Mouse (Mus musculus) kidney, embryonic 16.5 days (tissue): ENCODE results near the gene Pmpcb. TPM values are rescaled to one million over a fixed set of nuclear protein-coding genes. Genes with fewer than 3 reads are reported as not detected.

Experiments used
- ATAC-seq: fragments of 200-750 bp; cut with Nextera tagmentation; 2 replicates; pipeline ENCODE4 v1.8.0; 2017; ENCODE audit warnings: moderate TSS enrichment; ENCODE audit not compliant: low FRiP score, low TSS enrichment
- H3K27ac ChIP-seq: fragments of 300-500 bp; sonication (generic); 2 replicates; pipeline ENCODE4 v1.5.1; 2014; ENCODE audit warnings: low read length
- H3K27me3 ChIP-seq: fragments of 300-500 bp; sonication (generic); 2 replicates; pipeline ENCODE4 v1.6.1; 2014; ENCODE audit warnings: low read length, control low read depth, mixed read lengths; ENCODE audit not compliant: insufficient read depth
- H3K36me3 ChIP-seq: fragments of 300-500 bp; sonication (generic); 2 replicates; pipeline ENCODE4 v1.6.1; 2014; ENCODE audit warnings: low read length, control low read depth, mixed read lengths; ENCODE audit not compliant: insufficient read depth
- H3K4me1 ChIP-seq: fragments of 300-500 bp; sonication (generic); 2 replicates; pipeline ENCODE4 v1.6.1; 2014; ENCODE audit warnings: low read length, control low read depth, mixed read lengths; ENCODE audit not compliant: insufficient read depth
- H3K4me2 ChIP-seq: fragments of 300-500 bp; sonication (generic); replicated peaks from 2 replicates; pipeline ENCODE4 v1.6.1; 2014; ENCODE audit warnings: low read depth, low read length
- H3K4me3 ChIP-seq: fragments of 300-500 bp; sonication (generic); 2 replicates; pipeline ENCODE4 v1.5.1; 2014; ENCODE audit warnings: mild to moderate bottlenecking, low read length
- H3K9ac ChIP-seq: fragments of 300-500 bp; sonication (generic); replicated peaks from 2 replicates; pipeline ENCODE4 v1.6.1; 2014; ENCODE audit warnings: low read length
- H3K9me3 ChIP-seq: fragments of 300-500 bp; sonication (generic); 2 replicates; pipeline ENCODE4 v1.6.1; 2016; ENCODE audit warnings: low read length, control low read depth
- WGBS: fragments of 180-500 bp; shearing (Covaris S2); extraction: QIAGEN DNeasy Blood & Tissue Kit; methylation state at CpG from one replicate; pipeline ENCODE4 v1.1.7; 2014; 5-methylcytosine and 5-hydroxymethylcytosine counted together
- polyA plus RNA-seq: library from polyadenylated mRNA; unstranded; fragments of >200 nt; fragmentation: Nextera tagmentation; extraction: Ambion mirVana; gene quantifications from 2 replicates; pipeline ENCODE4 v1.2.1, GENCODE M21; 2015

Gene Pmpcb
- polyA plus RNA-seq, 1 experiment from 2014 or later = 104 TPM

DNA sequence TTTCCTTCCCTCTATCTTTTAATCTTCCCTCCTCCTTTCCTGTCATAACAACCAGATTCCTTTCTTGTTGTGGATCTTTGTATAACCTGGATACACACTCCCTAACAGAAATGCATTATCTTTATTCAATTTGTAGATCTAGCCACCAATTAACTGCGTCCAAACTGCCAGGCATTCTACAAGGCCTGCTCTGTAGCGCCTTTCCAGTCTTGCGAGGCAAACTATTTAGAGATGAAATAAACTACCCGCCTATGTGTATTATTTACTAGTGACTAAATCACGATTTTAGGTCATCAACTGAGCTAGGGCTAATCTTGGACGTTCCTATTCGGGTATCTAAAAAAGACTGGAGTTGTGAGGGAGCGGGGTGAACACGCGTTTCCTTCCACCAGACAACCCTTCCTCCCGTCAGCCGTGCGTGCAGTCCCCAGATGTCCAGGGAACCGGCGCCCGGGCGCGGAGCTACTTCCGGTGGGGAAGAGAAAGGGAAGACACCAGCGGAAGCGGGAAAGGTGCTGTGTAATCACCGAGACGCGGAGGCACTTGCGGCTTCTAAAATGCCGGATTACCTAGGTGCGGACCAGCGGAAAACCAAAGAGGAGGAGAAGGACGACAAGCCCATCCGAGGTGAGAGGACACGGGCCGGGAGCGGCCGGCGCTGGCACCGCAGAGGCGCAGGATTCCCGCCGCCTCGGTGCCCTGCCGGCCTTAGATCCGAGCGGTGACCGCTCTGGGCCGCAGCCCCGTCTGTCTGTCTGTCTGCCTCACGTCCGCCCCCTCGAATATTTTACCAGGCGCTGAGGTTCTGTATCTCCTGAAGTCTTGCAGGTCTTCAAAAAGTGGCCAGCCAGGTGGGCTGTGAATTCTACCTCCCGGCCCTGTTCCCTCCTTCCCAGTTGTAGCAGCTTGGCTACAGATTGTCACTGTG is 49.6 kb downstream of the Pmpcb start:
- peak overlapping the region; percentile 96 for H3K9ac ChIP-seq
- H3K4me3 ChIP-seq = peak overlapping the region; percentile 97
- peak; percentile 78 for ATAC-seq
- H3K4me1 ChIP-seq = peaks cover 21% of the 10 kb centered on the region
- H3K27ac ChIP-seq = peak overlapping the region; percentile 88
- peaks cover 16% of the 10 kb centered on the region for H3K36me3 ChIP-seq
- WGBS = 1% methylated on average over 50 of the region's 51 CpGs
- H3K27me3 ChIP-seq = no peaks in the 10 kb centered on the region
- H3K9me3 ChIP-seq = no peaks in the 10 kb centered on the region
- peak overlapping the region; percentile 76 for H3K4me2 ChIP-seq

DNA sequence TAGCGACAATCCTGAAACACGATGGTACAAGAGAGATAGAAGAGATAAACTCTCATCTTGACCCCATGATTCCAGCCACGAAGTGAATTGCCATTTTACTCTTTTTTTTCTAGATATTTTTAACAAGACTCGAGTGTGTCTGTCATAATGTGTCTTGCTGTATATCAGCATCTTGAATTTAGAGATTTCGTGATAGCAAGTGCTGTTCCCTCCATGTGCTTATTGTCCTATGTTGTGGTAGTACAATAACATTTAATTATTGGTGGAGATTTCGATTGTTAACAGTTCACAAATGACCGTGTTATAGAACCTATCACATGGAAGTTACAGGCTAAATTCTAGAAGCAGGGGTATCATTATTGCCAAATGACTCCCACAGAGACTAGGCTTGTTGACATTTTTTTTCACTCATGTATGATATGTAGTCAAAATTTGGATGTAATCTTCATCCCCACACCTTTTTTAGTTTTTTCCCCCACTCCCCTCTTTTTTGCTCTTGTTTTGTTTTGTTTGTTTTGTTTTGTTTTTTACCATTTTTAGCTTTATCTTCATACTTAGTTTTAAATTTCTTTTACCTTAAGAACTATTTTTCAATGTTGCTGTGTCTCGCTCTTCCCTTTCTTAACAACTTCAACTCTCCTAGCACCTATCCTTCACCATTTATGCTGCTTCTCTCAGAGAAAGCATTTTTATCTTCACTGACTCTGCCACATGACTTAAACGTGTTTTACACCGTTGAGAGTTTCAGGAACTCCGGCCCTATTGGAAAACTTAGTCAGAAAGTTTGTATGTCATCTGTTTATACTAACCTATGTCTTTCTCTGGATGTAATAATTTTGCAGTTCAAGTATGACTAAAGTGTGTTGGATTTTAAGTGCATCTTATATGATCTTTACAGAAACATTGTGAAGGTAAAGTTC is 50.5 kb downstream of the Pmpcb start:
- H3K27ac ChIP-seq = peak overlapping the region; percentile 77; the same call in 1 of the 2 replicates
- H3K4me3 ChIP-seq = peak overlapping the region; percentile 97
- peak overlapping the region; percentile 96 for H3K9ac ChIP-seq
- WGBS = 35% methylated on average over 11 of the region's 11 CpGs
- no peak for ATAC-seq
- H3K27me3 ChIP-seq = no peaks in the 10 kb centered on the region
- no peaks in the 10 kb centered on the region for H3K9me3 ChIP-seq
- peaks cover 21% of the 10 kb centered on the region for H3K4me1 ChIP-seq
- peak overlapping the region; percentile 76 for H3K4me2 ChIP-seq
- peaks cover 14% of the 10 kb centered on the region for H3K36me3 ChIP-seq

DNA sequence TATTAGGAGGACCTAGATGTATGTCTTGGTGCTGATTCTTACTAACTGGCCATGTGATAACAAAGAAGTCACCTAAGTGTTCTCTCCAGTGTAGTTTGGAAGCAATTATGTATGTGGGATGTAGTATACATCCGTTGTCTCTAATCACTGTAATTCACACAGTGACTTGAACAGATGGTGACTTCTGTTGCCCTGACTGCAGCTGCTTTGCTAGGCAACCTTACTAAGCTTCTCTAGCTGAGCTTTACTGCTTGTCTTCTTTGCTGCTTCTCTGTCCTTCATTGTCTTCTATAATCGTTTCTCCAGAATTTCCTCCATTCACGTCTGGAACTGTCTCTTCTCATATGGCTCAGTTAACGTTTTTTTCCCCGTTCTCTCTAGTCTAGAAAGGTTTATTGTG is 52.1 kb downstream of the Pmpcb start:
- WGBS = 50% methylated on average over 5 of the region's 5 CpGs
- Histone ChIP-seq H3K4me1 (peaks cover 21% of the 10 kb centered on the region), H3K9me3 (no peaks in the 10 kb centered on the region), H3K9ac (no peak overlapping the region), H3K36me3 (0 out of 2 replicates have a peak, but pooled peaks cover 10% of the 10 kb centered on the region), H3K27ac (no peak overlapping the region), H3K27me3 (no peaks in the 10 kb centered on the region), H3K4me2 (no peak overlapping the region), H3K4me3 (no peak overlapping the region)
- ATAC-seq = no peak

DNA sequence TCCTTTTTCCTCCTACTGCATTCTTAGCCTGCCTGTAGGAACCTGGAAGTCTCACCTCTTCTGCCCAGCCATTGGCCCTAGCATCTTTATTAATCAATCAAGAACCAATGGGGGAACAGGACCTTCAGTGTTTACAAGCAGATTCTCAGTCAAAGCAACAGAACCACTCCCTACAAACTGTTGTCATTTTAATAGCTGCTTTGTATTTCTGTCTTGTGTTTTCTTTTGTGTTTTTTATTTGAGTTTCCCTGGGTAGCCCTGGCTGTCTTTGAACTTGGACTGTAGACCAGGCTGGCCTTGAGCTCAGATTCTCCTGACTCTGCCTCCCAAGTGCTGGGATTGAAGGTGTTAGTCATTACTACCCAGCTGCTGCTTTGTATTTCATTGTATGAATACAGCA is 55.2 kb downstream of the Pmpcb start:
- H3K27me3 ChIP-seq = no peaks in the 10 kb centered on the region
- H3K36me3 ChIP-seq = peaks cover 25% of the 10 kb centered on the region
- no peak overlapping the region for H3K9ac ChIP-seq
- no peak overlapping the region for H3K4me3 ChIP-seq
- no peak overlapping the region for H3K4me2 ChIP-seq
- no peak overlapping the region for H3K27ac ChIP-seq
- peaks cover 14% of the 10 kb centered on the region for H3K4me1 ChIP-seq
- no peak for ATAC-seq
- no peaks in the 10 kb centered on the region for H3K9me3 ChIP-seq

DNA sequence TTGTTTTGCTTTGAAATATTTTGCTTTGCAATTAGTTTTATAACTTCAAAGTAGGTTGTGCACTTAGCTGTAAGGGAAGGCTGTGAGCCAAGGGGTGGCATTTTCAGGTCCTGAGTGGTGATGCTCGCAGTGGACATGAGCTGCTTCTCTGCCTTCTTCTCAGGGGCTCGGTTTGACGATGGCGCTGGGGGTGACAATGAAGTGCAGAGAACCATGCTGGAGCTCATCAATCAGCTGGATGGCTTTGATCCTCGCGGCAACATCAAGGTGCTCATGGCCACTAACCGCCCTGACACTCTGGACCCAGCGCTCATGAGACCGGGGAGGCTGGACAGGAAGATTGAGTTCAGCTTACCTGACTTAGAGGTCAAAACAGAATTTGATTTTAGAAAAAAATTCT is 66.0 kb downstream of the Pmpcb start:
- Histone ChIP-seq H3K9me3 (no peaks in the 10 kb centered on the region), H3K9ac (no peak overlapping the region), H3K4me2 (no peak overlapping the region), H3K36me3 (peaks cover 51% of the 10 kb centered on the region), H3K27me3 (no peaks in the 10 kb centered on the region), H3K4me1 (no peaks in the 10 kb centered on the region), H3K27ac (no peak overlapping the region), H3K4me3 (no peak overlapping the region)
- WGBS = 70% methylated on average over 9 of the region's 9 CpGs
- no peak for ATAC-seq

DNA sequence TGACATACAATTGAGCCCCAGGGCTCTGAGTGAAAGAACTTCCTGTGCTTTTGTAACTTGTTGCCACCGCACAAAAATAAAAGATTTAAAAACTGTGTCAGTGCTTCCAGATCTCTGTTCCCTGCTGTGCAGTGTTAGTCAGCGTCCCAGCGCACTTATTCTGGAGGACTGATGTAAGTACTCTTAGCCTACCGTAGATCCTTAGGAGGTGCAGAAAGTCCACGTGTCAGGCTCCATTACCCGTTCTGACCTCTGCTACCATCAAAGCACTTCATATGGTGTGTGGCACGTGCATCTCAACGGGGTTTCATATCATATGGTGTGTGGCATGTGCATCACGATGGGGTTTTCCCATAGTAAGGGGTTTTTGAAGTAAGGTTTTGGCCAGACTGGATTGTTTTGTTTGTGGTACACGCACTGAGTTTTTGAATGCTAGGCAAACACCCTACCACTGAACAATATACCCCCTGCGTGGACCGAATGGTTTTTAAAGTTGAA is 66.8 kb downstream of the Pmpcb start:
- 93% methylated on average over 12 of the region's 12 CpGs for WGBS

DNA sequence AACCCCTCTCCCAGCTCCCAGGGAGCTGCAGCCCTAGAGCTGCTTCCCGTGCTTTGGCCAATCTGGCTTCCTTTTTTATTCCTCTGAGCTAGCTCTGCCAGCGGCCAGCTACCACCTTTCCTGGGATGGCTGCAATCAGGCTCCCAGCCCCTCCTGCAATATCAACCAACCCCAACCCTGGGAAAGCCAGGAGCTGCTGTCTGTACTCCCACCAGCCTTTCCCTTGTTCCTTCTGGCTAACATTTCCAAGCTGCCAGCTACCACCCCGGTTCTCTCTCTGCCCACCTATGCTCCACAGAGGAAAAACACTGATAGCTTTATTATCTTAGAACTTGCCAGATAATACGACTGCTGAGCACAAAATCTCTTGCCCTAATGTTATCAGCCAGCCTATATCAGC is 67.9 kb downstream of the Pmpcb start:
- WGBS = 81% methylated on average over 4 of the region's 4 CpGs
- no peak overlapping the region for H3K4me2 ChIP-seq
- peaks cover 38% of the 10 kb centered on the region for H3K36me3 ChIP-seq

More for the DNA sequence above, 66.8 kb downstream of the Pmpcb start:
- no peak overlapping the region for H3K4me2 ChIP-seq
- H3K36me3 ChIP-seq = peaks cover 47% of the 10 kb centered on the region
- no peaks in the 10 kb centered on the region for H3K27me3 ChIP-seq
- no peaks in the 10 kb centered on the region for H3K9me3 ChIP-seq
- H3K27ac ChIP-seq = no peak overlapping the region
- no peak overlapping the region for H3K4me3 ChIP-seq
- ATAC-seq = no peak
- H3K4me1 ChIP-seq = no peaks in the 10 kb centered on the region
- no peak overlapping the region for H3K9ac ChIP-seq

More for the DNA sequence above, 67.9 kb downstream of the Pmpcb start:
- no peaks in the 10 kb centered on the region for H3K27me3 ChIP-seq
- ATAC-seq = no peak
- no peak overlapping the region for H3K4me3 ChIP-seq
- H3K9me3 ChIP-seq = no peaks in the 10 kb centered on the region
- no peak overlapping the region for H3K9ac ChIP-seq
- H3K4me1 ChIP-seq = no peaks in the 10 kb centered on the region
- no peak overlapping the region for H3K27ac ChIP-seq

Other genes starting within 250 kb of the Pmpcb start
- 43.8 and 48.5 TPM in 2 replicates for gene Lrrc17, start 193.6 kb upstream of the Pmpcb start, polyA plus RNA-seq
- gene Fbxl13, start 91.5 kb upstream of the Pmpcb start, polyA plus RNA-seq = 0.24 and 0.30 TPM in 2 replicates
- 52.4 and 55.2 TPM in 2 replicates for gene Armc10, start 91.3 kb upstream of the Pmpcb start, polyA plus RNA-seq
- gene Napepld, start 35.7 kb upstream of the Pmpcb start, polyA plus RNA-seq = 5.9 and 7.3 TPM in 2 replicates
- gene Dnajc2, start 48.1 kb downstream of the Pmpcb start, polyA plus RNA-seq = 58.2 and 67.2 TPM in 2 replicates
- 180 and 195 TPM in 2 replicates for gene Psmc2, start 48.1 kb downstream of the Pmpcb start, polyA plus RNA-seq
- 0.08 TPM in 1 of 2 replicates, not detected in the other for gene Slc26a5, start 128.5 kb downstream of the Pmpcb start, polyA plus RNA-seq